ENCODE assay signal across 8 mouse cellular contexts in genomic region chr3:104788561-104789311, GRCm38 (mm10). TPM values are rescaled to one million over a fixed set of nuclear protein-coding genes. Genes with fewer than 3 reads are reported as not detected.
DNase-seq lines count a peak whose midpoint lies in the region; ATAC-seq and TF ChIP-seq lines count a peak whose summit lies in the region.

No protein-coding gene starts in this region.

- peaks cover 41% of the 10 kb centered on the region for H3K36me3 ChIP-seq in heart, embryonic 14.5 days (ENCODE audit: control insufficient read depth, insufficient read depth, low read length)
- peaks cover 20% of the 10 kb centered on the region for H3K36me3 ChIP-seq in kidney, embryonic 16.5 days (ENCODE audit: insufficient read depth, low read length)
- peaks cover 8% of the 10 kb centered on the region; the same call in 1 of the 2 replicates for H3K36me3 ChIP-seq in liver, postnatal 0 days (replicated peaks; ENCODE audit: insufficient read depth, low read length)
- no peaks in the 10 kb centered on the region for H3K36me3 ChIP-seq in neural tube, embryonic 12.5 days

- peak overlapping the region; percentile 83 to 93 for H3K4me3 ChIP-seq in heart, embryonic 14.5 days (ENCODE audit: control insufficient read depth in 1 of 2, insufficient read depth in 1 of 2, low read depth in 1 of 2, low read length in 2 of 2)
- peak overlapping the region; percentile 75 for H3K4me3 ChIP-seq in kidney, embryonic 16.5 days (ENCODE audit: low read length)
- H3K4me3 ChIP-seq in liver, postnatal 0 days (ENCODE audit: low read depth, low read length) = peak overlapping the region; percentile 61
- H3K4me3 ChIP-seq in neural tube, embryonic 12.5 days = peak overlapping the region; percentile 57

- H3K4me1 ChIP-seq in heart, embryonic 14.5 days (ENCODE audit: control insufficient read depth in 2 of 2, insufficient read depth in 2 of 2, low read length in 2 of 2) = peaks cover 38 to 44% of the 10 kb centered on the region in 2 experiments
- peaks cover 50% of the 10 kb centered on the region for H3K4me1 ChIP-seq in kidney, embryonic 16.5 days (ENCODE audit: insufficient read depth, low read length)
- H3K4me1 ChIP-seq in liver, postnatal 0 days (ENCODE audit: insufficient read depth) = peaks cover 30% of the 10 kb centered on the region; the same call in 1 of the 2 replicates
- H3K4me1 ChIP-seq in neural tube, embryonic 12.5 days = peaks cover 36% of the 10 kb centered on the region

- peak; percentile 90 for ATAC-seq in heart, embryonic 14.5 days (ENCODE audit: insufficient number of reproducible peaks, insufficient read depth, low FRiP score, low read depth)
- ATAC-seq in kidney, embryonic 16.5 days (ENCODE audit: low FRiP score, low TSS enrichment) = peak; percentile 93
- ATAC-seq in liver, postnatal 0 days = peak; percentile 89
- peak; percentile 80 for ATAC-seq in neural tube, embryonic 12.5 days (ENCODE audit: low FRiP score, low read depth)

- peak overlapping the region; percentile 91 to 95 for H3K27ac ChIP-seq in heart, embryonic 14.5 days (replicated peaks in 1 of 2; ENCODE audit: control insufficient read depth in 1 of 2, insufficient read depth in 1 of 2, low read depth in 2 of 2, low read length in 2 of 2)
- peak overlapping the region; percentile 85 for H3K27ac ChIP-seq in kidney, embryonic 16.5 days (ENCODE audit: low read length)
- peak overlapping the region; percentile 74 for H3K27ac ChIP-seq in liver, postnatal 0 days (ENCODE audit: low read depth)
- H3K27ac ChIP-seq in neural tube, embryonic 12.5 days = no peak overlapping the region

- DNase-seq in CD4-positive helper T cell, adult 2 months (ENCODE audit: low read depth, low spot score) = peak; percentile 66
- DNase-seq in adrenal gland, postnatal 36 days = peak; percentile 86 to 92
- peak; percentile 66 for DNase-seq in fibroblast of lung, adult 2 months (ENCODE audit: low read depth)
- DNase-seq in liver, postnatal 0 days = peak; percentile 81
- DNase-seq in thymus, postnatal 25 days = peak; percentile 34

- TF ChIP-seq CTCF in liver, postnatal 0 days (IDR thresholded peaks at IDR 0.05; ENCODE audit: low read depth) = peak; percentile 77

- H3K9ac ChIP-seq in heart, embryonic 14.5 days (ENCODE audit: low read length) = peak overlapping the region; percentile 95
- peak overlapping the region; percentile 84 for H3K9ac ChIP-seq in kidney, embryonic 16.5 days (replicated peaks; ENCODE audit: low read length)
- peak overlapping the region; percentile 60 for H3K9ac ChIP-seq in liver, postnatal 0 days (replicated peaks)
- peak overlapping the region; percentile 65 for H3K9ac ChIP-seq in neural tube, embryonic 12.5 days

- H3K4me2 ChIP-seq in heart, embryonic 14.5 days (ENCODE audit: low read length) = peak overlapping the region; percentile 90
- peak overlapping the region; percentile 71 for H3K4me2 ChIP-seq in kidney, embryonic 16.5 days (replicated peaks; ENCODE audit: low read depth, low read length)
- peak overlapping the region; percentile 69 for H3K4me2 ChIP-seq in liver, postnatal 0 days (ENCODE audit: low read depth, low read length)
- H3K4me2 ChIP-seq in neural tube, embryonic 12.5 days (replicated peaks) = peak overlapping the region; percentile 93

- WGBS in heart, embryonic 14.5 days = 1% methylated on average over 42 of the region's 52 CpGs
- under 1% methylated on average over 50 of the region's 52 CpGs for WGBS in kidney, embryonic 16.5 days
- WGBS in liver, postnatal 0 days (ENCODE audit: insufficient replicate concordance) = under 1% methylated on average over 51 of the region's 52 CpGs
- under 1% methylated on average over 49 of the region's 52 CpGs for WGBS in neural tube, embryonic 12.5 days

- no peaks in the 10 kb centered on the region for H3K27me3 ChIP-seq in heart, embryonic 14.5 days (ENCODE audit: control insufficient read depth, insufficient read depth, low read length)
- no peaks in the 10 kb centered on the region for H3K27me3 ChIP-seq in kidney, embryonic 16.5 days (ENCODE audit: insufficient read depth, low read length)
- H3K27me3 ChIP-seq in liver, postnatal 0 days (ENCODE audit: insufficient read depth, low read length) = peaks cover 10% of the 10 kb centered on the region; the same call in 1 of the 2 replicates
- H3K27me3 ChIP-seq in neural tube, embryonic 12.5 days (replicated peaks) = peaks cover 20% of the 10 kb centered on the region

- TF ChIP-seq EP300 in liver, postnatal 0 days (IDR thresholded peaks at IDR 0.05; ENCODE audit: low read depth) = no peak

- H3K9me3 ChIP-seq in heart, embryonic 14.5 days (ENCODE audit: control insufficient read depth, low read length) = no peaks in the 10 kb centered on the region
- no peaks in the 10 kb centered on the region for H3K9me3 ChIP-seq in kidney, embryonic 16.5 days (ENCODE audit: low read length)
- H3K9me3 ChIP-seq in liver, postnatal 0 days (ENCODE audit: low read length) = no peaks in the 10 kb centered on the region
- no peaks in the 10 kb centered on the region for H3K9me3 ChIP-seq in neural tube, embryonic 12.5 days

RNA-seq across cellular contexts. Expression of gene Rhoc, which starts 0.6 kb away (rescaled TPM):
- 100 to 1,000 TPM; 107 to 133 TPM for total RNA-seq in adrenal gland, postnatal 36 days (2021)
- polyA plus RNA-seq in heart, embryonic 14.5 days (2014; fragmentation: Nextera tagmentation; extraction: Ambion mirVana) = 178 and 202 TPM in 2 replicates
- 136 and 146 TPM in 2 replicates for polyA plus RNA-seq in kidney, embryonic 16.5 days (2015; fragmentation: Nextera tagmentation; extraction: Ambion mirVana)
- 37.0 and 38.1 TPM in 2 replicates for polyA plus RNA-seq in liver, postnatal 0 days (2015; fragmentation: Nextera tagmentation; extraction: Ambion mirVana)
- polyA plus RNA-seq in neural tube, embryonic 12.5 days (2016; fragmentation: Nextera tagmentation; extraction: Ambion mirVana) = 101 and 102 TPM in 2 replicates

RNA-seq across cellular contexts. Expression of gene Fam19a3, which starts 7.1 kb away (rescaled TPM):
- 1 to 10 TPM in 1 of 2 experiments, under 1 TPM in 1; 0.82 to 1.3 TPM for total RNA-seq in adrenal gland, postnatal 36 days (2021)
- 1.0 and 1.9 TPM in 2 replicates for polyA plus RNA-seq in heart, embryonic 14.5 days (2014; fragmentation: Nextera tagmentation; extraction: Ambion mirVana)
- polyA plus RNA-seq in kidney, embryonic 16.5 days (2015; fragmentation: Nextera tagmentation; extraction: Ambion mirVana) = 0.18 and 0.20 TPM in 2 replicates
- polyA plus RNA-seq in liver, postnatal 0 days (2015; fragmentation: Nextera tagmentation; extraction: Ambion mirVana) = 0.02 TPM in 1 of 2 replicates, not detected in the other
- polyA plus RNA-seq in neural tube, embryonic 12.5 days (2016; fragmentation: Nextera tagmentation; extraction: Ambion mirVana) = not detected in 2 replicates

RNA-seq across cellular contexts. Expression of gene Ppm1j, which starts 7.9 kb away (rescaled TPM):
- total RNA-seq in adrenal gland, postnatal 36 days (2021) = 1 to 10 TPM; 4.6 to 6.6 TPM
- 33.0 and 33.2 TPM in 2 replicates for polyA plus RNA-seq in heart, embryonic 14.5 days (2014; fragmentation: Nextera tagmentation; extraction: Ambion mirVana)
- polyA plus RNA-seq in kidney, embryonic 16.5 days (2015; fragmentation: Nextera tagmentation; extraction: Ambion mirVana) = 7.0 and 8.9 TPM in 2 replicates
- polyA plus RNA-seq in liver, postnatal 0 days (2015; fragmentation: Nextera tagmentation; extraction: Ambion mirVana) = 0.30 and 0.31 TPM in 2 replicates
- 1.2 and 1.5 TPM in 2 replicates for polyA plus RNA-seq in neural tube, embryonic 12.5 days (2016; fragmentation: Nextera tagmentation; extraction: Ambion mirVana)

RNA-seq across cellular contexts. Expression of gene Mov10, which starts 29.6 kb away (rescaled TPM):
- 10 to 100 TPM; 12.3 to 22.3 TPM for total RNA-seq in adrenal gland, postnatal 36 days (2021)
- polyA plus RNA-seq in heart, embryonic 14.5 days (2014; fragmentation: Nextera tagmentation; extraction: Ambion mirVana) = 20.9 and 22.1 TPM in 2 replicates
- 60.4 and 61.5 TPM in 2 replicates for polyA plus RNA-seq in kidney, embryonic 16.5 days (2015; fragmentation: Nextera tagmentation; extraction: Ambion mirVana)
- 36.1 and 37.3 TPM in 2 replicates for polyA plus RNA-seq in liver, postnatal 0 days (2015; fragmentation: Nextera tagmentation; extraction: Ambion mirVana)
- 18.5 and 26.8 TPM in 2 replicates for polyA plus RNA-seq in neural tube, embryonic 12.5 days (2016; fragmentation: Nextera tagmentation; extraction: Ambion mirVana)

Comparison
In these comparisons a context has a peak if more than half of its experiments do, and no peak if none do; other contexts are left out.
1. DNase-seq: peak in every context shown above with its lines; median percentile 89 in adrenal gland, postnatal 36 days; 81 in liver, postnatal 0 days; 66 in CD4-positive helper T cell, adult 2 months; 66 in fibroblast of lung, adult 2 months; 34 in thymus, postnatal 25 days.